Mouse (Mus musculus): Measurements from ENCODE around the gene Cuedc2.
A peak's percentile ranks its signal among the peaks of the same experiment; 100 is the strongest.

The Cuedc2 gene

DNA sequence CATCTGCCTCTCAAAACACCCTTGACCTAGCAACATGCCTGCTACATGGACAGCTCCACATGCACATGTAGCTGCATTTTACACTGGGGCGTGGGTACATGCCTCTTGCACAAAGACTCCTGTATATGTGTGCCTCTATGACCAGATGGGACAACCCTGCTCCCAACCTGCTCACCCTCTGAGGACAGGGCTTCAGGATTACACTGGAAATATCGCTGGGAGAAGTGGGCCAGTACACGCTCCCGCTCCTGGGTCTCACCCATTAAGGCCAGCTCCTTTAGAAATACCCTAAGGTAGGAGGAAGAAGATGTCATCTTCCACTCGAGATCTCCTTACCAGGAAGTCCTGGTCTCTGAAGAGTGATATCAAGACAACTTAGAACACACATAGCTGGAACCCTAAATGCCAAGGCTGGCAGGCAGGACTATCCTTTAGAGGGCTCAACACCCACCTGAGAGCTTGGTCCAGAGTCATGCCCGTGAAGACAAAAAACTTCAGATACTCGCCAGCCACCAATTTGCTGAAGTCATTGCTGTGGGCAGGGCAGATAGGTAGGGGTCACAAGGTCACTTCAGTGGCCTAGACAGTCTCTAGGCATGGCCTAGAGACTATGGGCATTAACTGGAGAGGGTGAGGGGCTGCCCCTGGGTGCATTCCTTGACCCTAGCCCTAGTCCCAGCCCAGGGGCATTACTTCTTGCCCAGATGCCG lies 18.3 kb downstream of the Cuedc2 start:
- DNase-seq: no peak

- peak; percentile 96 for DNase-seq
Observed at GRCm38 (mm10) chr19:46318586-46319378, 19.7 kb downstream of the Cuedc2 start.

DNA sequence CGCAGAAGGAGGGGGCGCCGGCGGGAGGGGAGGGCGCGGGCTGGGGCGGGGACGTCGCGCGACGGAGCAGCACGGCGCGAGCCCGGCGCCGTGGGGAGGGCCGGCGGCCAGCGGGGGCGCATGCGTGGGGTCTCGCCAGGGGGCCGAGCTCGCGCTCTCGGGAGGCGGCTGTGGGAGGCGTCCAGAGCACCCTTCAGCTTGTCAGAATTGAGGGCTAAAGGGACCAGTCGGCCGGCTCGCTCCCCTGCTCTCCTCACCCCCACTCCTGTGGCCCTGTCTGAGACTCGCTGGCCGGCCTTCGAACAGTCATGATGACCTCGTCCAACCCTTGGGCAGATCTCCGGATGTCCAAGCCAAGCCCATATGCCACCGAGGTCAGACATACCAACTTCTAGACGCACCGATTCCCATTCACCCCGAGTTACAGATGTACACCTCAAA lies 20.5 kb downstream of the Cuedc2 start:
- DNase-seq: peak; percentile 69

DNA sequence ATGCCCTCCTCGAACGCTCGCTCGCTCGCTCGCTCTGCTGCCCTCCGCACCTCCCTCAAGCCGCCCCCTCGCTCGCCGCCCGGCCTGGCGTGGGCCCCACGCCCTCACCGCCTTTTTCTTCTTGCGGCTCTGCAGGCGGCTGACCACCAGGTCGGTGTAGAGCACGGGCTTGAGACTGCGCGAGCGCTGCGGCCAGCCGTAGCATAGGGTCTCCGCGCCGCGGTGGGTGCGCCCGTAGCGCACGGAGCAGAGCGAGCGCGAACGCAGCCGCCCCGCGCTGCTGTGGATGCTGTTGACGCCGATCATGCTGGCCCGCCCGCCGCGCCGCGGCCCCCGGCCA lies 21.0 kb downstream of the Cuedc2 start:
- peak; percentile 11 for DNase-seq

GRCm38 (mm10) chr19:46316846-46317545 lies 21.5 kb downstream of the Cuedc2 start:
- DNase-seq: peak; percentile 91

- DNase-seq: peak; percentile 16
Observed at GRCm38 (mm10) chr19:46315752-46316610, 22.5 kb downstream of the Cuedc2 start.

- DNase-seq: peak; percentile 37
Observed at GRCm38 (mm10) chr19:46314872-46315742, 23.4 kb downstream of the Cuedc2 start.

DNA sequence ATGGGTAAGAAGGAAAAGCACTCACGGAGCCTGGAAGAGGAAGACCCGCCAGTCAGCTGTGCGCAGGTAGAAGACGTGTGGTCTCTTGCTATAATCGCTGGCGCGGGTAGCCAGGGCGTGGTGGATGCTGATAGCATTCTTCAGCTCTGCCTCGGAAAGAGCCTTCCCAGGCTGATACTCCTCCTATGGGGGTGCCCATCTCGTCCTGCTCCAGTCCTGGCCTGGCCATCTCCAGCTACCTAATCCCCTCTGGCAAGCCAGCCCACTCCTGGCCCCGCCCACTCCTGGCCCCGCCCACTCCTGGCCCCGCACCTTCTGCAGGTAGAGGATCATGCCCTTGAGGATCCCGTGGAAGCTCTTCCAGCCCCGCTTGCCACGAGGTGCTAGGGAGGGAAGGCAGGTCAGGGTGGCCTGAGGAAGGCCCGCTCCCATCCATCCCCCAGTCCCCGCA lies 24.3 kb downstream of the Cuedc2 start:
- peak; percentile 4 for DNase-seq

GRCm38 (mm10) chr19:46313591-46313990 lies 24.9 kb downstream of the Cuedc2 start:
- DNase-seq: no peak

GRCm38 (mm10) chr19:46313116-46313515 lies 25.4 kb downstream of the Cuedc2 start:
- no peak for DNase-seq

- DNase-seq: no peak
Observed at GRCm38 (mm10) chr19:46312566-46312965, 25.9 kb downstream of the Cuedc2 start.

DNA sequence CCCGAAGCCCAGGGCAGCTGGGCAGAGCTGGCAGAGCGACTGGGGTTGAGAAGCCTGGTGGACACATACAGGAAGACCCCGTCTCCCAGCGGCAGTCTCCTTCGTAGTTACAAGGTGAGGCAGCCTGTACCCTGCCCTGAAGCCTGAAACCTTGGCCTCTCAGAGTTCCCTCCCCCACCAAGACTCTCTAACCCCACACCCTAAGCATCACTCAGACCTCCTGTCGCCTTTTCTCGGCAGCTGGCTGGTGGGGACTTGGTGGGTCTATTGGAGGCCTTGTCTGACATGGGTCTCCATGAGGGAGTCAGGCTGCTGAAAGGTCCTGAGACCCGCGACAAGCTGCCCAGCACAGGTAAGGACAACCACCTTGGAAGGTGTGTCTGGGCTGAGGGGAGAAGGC lies 27.2 kb downstream of the Cuedc2 start:
- no peak for DNase-seq

DNA sequence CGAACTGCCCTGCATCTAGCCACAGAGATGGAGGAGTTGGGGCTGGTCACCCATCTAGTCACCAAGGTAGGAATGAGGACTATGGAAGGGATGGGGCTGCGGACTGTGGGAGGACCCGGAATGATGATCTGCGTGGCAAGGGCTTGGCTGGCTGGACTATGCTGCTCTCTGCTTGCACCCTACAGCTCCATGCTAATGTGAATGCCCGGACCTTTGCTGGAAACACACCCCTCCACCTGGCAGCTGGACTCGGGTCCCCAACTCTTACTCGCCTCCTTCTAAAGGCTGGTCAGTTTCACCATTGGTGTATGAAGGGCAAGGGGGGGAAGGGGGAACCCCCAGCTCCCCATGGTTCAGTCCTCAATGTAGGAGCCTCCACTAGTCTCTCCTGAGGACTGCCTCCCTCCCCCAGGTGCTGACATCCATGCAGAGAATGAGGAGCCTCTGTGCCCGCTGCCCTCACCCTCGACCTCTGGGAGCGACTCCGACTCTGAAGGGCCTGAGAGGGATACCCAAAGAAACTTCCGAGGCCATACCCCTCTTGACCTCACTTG lies 28.1 kb downstream of the Cuedc2 start:
- DNase-seq: no peak

DNA sequence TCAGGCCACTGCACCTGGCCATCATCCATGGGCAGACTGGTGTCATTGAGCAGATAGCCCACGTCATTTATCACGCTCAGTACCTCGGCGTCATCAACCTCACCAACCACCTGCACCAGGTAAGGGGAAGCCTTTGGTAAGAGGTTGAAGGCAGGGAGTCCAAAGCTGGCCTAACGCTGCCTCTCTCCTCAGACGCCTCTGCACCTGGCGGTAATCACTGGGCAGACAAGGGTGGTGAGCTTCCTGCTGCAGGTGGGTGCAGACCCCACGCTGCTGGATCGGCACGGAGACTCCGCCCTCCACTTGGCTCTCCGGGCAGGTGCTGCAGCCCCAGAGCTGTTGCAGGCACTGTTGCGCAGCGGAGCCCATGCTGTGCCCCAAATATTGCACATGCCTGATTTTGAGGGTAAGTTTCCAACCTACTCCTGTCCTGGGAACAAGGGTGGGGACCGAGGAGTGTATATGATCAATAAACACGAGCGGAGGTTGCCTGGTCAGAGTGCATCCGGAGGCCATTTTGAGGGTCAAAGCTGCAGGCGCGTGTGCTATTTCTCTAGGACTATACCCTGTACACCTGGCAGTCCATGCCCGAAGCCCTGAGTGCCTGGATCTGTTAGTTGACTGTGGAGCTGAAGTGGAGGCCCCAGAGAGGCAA lies 28.7 kb downstream of the Cuedc2 start:
- peak; percentile 10 for DNase-seq

DNA sequence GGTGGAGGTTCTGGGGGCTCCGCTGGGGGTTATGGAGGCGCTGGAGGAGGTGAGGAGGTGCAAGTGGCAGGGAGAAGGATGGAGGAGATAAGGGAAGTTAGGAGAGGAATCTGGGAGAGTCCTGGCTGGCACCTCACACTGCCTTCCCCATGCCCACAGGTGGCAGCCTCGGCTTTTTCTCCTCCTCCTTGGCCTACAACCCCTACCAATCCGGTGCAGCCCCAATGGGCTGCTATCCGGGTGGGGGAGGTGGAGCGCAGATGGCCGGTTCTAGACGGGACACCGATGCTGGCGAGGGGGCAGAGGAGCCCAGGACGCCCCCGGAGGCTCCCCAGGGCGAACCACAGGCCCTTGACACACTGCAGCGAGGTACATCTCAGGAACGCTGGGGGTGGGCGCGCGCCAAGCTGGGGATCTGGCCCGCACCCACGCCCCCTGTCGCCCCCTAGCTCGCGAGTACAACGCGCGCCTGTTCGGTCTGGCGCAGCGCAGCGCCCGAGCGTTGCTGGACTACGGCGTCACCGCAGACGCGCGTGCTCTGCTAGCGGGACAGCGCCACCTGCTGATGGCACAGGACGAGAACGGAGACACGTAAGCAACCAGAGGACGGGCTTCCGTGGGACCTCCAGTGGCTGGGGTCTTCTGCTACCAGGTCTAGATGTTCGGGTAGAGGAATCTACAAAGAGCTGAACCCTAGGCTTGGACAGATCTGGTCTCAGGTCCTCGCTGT lies 29.6 kb downstream of the Cuedc2 start:
- peak; percentile 89 for DNase-seq

GRCm38 (mm10) chr19:46308303-46308702 lies 30.2 kb downstream of the Cuedc2 start:
- no peak for DNase-seq

- DNase-seq: no peak
Observed at GRCm38 (mm10) chr19:46307781-46308180, 30.7 kb downstream of the Cuedc2 start.

- no peak for DNase-seq
Observed at GRCm38 (mm10) chr19:46306751-46307289, 31.7 kb downstream of the Cuedc2 start.

DNA sequence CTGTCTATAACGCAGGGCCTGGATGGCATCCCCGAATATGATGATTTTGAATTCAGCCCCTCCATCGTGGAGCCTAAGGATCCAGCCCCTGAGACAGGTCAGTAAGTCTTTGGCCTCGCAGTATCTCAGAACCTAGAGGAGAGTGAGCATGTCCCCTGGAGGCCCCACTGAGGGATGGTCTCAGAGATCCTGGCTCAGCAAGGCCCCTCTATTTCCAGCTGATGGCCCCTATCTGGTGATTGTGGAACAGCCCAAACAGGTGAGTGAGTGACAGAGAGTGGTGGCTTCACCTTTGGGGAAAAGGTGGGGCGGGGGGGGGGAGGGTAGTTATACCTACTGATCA lies 32.3 kb downstream of the Cuedc2 start:
- no peak for DNase-seq

Data from right cerebral cortex, adult 18-20 months (tissue).